Mouse (Mus musculus) activated CD4-positive, CD25-positive, alpha-beta regulatory T cell, adult 4 months (primary cell): Measurements from ENCODE around the gene Fam124a. TPM values are rescaled to one million over a fixed set of nuclear protein-coding genes. Genes with fewer than 3 reads are reported as not detected.

ENCODE experiments used
- polyA plus RNA-seq, 2 experiments: library from polyadenylated mRNA; unstranded; fragments of 100-300 nt; shearing (Covaris generic); gene quantifications; one replicate each; pipeline ENCODE4 v1.2.1; 2017

The Fam124a gene
- polyA plus RNA-seq, 2 experiments from 2014 or later: not detected

Other genes starting within 250 kb of the Fam124a start
- gene Gucy1b2, start 99.4 kb upstream of the Fam124a start, polyA plus RNA-seq: not detected
- gene Gm4131, start 11.2 kb downstream of the Fam124a start, polyA plus RNA-seq: not detected
- gene Serpine3, start 107.9 kb downstream of the Fam124a start, polyA plus RNA-seq: not detected
- 10 to 100 TPM; 14.9 to 20.7 TPM for gene Ints6, start 205.4 kb downstream of the Fam124a start, polyA plus RNA-seq